Mouse (Mus musculus) monocyte, adult 5-6 weeks (primary cell): ENCODE results near the gene Lin54. TPM values are rescaled to one million over a fixed set of nuclear protein-coding genes. Genes with fewer than 3 reads are reported as not detected.
A peak's percentile ranks its signal among the peaks of the same experiment; 100 is the strongest.

ENCODE experiments used
- ATAC-seq: fragments of 153-309, 156-312 bp; replicated peaks from 2 replicates; pipeline ENCODE4 v1.8.0; 2017; ENCODE audit warnings: mild to moderate bottlenecking; ENCODE audit not compliant: low TSS enrichment, insufficient number of reproducible peaks, severe bottlenecking, poor library complexity, low FRiP score
- total RNA-seq: library from RNA; stranded (forward); fragments of 200-1000, 200-491, 200-594 nt; gene quantifications from 3 replicates; pipeline ENCODE4 v1.2.3, GENCODE M21; 2017

The Lin54 gene
- total RNA-seq, 1 experiment from 2014 or later: 29.8 TPM

DNA sequence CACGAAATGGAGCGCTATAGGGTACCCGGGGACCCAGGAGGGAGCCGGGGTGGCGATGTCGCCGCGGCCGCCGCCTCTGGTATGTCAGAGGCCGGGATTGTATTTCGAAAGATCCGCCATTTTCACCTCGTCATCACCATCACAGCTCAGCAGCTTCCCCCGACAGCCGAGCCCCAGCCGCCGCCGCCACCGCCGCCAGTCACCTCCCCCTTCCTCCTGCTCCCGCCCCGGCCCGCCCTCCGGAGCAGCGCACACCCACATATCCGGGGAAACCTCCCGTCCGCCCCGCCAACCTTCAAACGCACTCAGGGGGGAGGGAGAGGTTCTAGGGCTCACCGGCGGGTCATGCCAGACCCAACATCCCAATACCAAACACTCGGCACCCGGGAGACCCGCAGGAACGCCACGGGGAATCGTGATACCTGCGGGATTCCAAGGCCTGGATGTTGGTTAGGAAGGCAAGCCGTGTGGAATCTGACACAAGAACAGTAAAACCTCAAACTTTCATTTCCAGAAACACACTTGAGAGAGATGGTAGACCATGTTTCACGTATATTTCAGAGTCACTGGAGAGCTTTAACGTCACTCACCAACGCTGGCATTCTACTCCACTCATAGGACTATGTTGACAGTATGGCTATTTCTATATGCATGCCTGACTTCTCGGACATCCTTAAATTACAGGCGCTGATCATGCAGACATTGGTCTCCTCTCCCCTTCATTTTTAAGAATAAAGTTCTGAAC, 1.8 kb downstream of the Lin54 start:
- ATAC-seq: peak; percentile 61

DNA sequence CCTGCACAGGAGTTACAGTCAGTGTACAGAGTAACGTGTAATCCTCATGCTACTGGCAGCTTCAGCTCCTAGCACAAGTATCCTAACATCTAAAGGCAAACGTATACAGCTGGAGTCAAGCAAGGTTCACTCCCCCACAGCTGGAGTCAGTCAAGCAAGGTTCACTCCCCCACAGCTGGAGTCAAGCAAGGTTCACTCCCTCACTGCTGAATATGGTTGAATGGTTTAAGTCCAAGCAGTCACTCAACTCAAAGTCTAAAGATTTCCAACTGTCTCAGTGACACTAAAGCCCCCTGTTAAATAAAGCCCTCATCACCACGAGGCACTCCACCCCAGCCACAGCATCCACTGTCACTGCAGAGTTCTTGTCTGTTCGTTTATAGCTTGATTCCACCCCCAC, 8.7 kb downstream of the Lin54 start:
- ATAC-seq: no peak

DNA sequence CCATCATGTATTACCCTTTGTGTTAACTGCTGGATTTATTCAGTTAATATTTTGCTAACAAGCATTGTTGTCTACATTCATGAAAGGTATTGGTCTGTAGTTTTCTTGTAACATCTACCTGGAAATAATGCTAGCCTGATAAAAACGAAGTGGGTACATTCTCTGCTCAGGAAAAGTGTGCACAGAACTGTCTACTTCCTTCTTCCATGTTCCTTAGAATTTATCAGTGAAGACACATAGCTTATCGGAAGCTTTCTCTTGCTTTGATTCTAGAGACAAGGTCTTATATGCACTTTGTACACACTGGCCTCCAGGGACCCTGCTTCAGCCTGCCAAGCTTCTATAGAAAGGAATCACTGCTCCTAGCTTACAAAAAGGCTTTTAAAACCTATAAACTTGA, 11.1 kb downstream of the Lin54 start:
- no peak for ATAC-seq

DNA sequence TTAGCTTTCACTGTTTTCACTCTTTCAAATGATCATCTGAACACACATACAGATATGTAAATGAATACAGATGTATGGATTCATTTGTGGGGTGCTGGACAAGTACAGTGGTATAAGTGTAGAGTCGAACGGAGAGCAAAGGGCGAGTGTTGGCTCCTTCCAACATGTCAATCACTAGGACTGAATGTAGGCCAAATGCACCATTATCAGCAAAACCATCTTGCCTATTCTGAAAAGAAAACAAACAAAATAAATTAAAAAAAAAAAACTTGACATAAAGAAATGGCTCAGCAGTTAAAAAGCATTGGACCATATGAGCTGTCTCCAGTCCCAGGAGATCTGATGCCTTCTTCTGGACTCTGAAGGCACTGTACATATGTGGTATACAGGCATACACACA, 12.2 kb downstream of the Lin54 start:
- no peak for ATAC-seq

DNA sequence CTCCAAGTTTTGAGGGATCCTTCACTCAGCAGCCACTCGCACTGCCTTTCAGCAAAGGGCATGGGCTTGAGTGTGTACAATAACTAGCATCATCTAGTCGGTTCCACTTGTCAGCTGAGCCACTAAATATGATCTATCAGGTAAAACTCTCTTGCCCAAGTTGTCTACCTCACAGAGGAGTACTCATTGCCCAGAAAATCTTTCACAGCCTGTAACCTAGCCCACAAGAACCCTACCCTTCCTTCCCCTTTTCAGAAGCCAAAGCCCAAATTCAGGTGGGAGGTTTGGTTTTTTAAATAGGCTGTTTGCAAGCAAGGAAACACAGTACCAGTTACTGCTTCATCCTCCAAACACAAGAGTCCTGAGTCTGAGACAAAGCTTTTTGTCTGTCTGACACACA, 13.3 kb downstream of the Lin54 start:
- ATAC-seq: no peak

DNA sequence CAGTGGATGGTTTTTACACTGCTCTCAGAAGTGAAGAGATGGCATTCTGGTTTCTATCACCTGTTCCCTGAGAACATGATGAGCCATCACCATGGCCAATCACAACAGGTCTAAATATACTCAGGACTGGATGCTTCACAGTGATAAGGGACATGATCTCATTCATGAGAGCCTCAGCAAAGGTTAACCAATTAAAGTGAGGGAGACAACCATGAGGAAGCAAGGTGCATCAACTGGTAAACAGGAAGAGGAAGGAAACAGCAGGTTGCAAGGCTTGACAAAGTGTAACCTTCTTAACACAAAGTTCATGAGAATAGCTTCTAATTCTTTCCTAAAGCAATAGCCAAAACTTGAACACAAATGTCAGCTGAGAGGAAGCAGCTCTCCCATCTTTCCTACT, 16.9 kb downstream of the Lin54 start:
- no peak for ATAC-seq

DNA sequence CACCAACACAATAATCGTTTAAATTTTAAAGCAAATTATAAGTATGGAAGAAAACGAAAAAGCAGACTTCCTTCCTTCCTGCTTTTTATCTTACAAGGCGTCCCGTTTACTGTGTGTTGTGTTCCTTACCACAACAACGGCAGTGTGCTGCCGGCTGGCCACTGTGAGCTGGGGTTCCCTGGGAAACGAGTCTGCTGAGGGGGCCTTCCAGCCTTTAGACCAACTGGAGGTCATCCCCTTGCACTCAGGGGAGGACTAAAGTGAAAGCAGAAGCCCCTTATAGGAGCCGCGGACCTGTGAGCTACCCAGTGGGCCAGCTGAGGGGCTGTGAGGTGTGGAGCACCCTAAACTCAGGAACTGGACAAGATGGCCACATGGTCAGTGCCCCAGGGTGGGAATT, 22.8 kb downstream of the Lin54 start:
- no peak for ATAC-seq

DNA sequence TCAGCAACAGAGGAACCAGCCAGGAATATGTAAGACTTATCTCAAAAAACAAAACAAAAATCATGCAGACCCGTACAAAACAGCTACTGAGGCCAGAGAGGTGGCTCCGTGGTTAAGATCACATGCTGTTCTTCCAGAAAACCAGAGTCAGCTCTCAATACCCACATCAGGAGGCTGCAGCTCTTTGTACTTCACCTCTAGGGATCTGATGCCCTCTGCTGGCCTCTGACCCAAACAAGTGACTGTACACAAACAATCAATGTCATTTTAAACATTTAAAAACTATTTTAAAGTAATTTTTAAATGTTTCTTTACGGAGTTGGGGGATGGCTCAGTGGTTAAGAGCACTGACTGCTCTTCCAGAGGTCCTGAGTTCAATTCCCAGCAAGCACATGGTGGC, 24.1 kb downstream of the Lin54 start:
- ATAC-seq: no peak

DNA sequence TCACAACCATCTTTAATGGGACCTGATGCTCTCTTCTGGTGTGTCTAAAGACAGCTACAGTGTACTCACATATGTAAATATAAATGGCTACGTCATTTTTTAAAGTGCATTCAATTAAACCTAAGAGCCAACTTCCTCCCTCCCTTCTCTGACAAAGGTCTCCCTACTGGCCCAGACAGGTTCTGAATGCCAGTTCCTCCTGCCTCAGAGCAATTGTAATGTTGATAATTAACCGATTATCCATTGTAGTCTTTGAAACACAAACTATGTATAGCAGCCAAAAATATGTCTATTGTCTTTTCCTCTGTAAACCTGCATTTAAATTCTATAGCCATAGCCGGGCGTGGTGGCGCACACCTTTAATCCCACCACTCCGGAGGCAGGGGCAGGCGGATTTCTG, 33.1 kb downstream of the Lin54 start:
- no peak for ATAC-seq

DNA sequence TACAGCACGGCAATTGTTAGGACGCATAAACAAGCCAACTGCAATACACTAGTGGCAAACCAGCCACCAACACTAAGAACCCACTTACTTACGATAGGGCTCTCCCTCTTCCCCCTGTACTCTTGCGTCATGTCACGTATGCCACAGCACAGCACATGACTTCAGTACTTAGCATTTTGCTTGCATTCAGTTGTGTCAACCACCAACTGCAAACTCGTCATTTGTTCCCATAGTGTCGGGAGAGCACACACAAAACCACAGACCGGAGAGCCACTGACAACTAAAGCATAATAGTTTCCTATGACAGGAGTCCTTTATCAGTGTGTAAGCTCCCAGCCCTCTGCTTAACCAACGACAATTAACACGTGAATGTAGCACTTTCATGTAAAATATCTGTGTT, 33.8 kb downstream of the Lin54 start:
- peak; percentile 63 for ATAC-seq

DNA sequence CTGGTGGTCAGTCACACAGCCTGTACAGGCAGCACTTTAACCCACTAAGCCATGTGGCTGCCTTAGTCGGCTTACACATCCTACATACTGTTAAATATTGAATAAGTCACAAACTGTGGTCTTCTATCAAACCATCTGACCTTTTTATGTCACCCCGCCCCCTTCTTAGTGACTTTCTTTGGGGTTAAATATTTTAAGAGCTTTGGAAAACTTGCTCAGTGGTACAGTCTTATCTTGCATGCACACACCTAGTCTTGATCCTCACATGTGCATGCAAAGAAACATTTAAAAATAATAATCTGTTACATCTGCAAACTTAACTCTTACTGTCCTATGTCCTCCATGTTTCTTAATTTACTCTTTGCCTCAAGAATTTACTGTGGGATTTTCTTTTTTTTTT, 38.1 kb downstream of the Lin54 start:
- no peak for ATAC-seq

DNA sequence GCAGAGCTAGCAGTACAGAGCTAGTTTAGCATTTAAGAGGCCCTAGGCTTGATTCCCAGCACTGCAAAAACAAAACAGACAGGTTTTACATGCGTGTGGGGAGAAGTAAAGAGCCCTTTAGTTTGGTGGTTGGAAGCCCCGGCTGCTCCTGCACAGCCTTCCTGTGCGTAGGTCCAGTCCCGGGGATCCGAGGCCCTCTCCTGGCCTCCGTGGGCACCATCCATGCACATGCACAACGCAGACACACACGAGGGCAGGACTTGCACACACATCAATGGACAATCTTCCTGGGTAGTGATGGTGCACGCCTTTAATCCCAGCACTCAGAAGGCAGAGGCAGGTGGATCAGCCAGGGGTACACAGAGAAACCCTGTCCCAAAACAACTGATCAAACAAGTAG, 38.9 kb downstream of the Lin54 start:
- no peak for ATAC-seq

DNA sequence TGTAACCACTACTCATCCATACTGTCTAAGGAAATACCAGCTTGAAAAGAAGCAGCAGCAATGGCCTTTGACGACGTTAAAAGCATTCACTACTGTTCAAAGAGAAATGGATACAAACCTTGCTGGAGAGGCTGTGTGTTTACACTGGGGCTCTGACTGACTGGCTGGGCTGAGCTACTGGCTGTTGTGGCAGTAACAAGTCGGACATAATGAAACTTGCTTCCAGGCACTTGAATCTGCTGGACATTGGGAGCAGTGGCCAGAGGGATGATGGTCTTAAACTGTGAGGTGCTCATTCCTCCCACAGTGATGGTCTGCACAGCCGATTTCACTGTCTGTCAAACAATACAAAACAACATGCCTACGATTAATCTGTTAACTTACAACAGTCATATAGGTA, 41.0 kb downstream of the Lin54 start:
- ATAC-seq: no peak

DNA sequence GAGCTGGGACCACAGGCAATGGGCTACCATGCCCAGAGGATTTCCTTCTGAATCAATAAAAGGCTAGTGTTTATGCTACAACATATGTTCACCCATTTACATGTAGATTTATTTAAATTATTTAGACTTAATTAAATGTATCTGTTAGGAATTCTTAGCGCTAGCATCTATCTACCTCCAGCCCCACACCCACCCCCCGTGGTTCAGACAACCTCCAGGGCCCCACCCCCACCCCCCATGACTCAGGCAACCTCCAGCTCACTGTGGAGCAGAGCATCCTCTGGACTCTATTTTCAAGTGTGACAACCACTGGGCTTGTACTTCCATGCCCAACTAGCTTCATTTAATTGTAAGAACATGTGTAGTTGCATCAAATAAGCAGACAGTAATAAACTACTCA, 48.6 kb downstream of the Lin54 start:
- no peak for ATAC-seq

DNA sequence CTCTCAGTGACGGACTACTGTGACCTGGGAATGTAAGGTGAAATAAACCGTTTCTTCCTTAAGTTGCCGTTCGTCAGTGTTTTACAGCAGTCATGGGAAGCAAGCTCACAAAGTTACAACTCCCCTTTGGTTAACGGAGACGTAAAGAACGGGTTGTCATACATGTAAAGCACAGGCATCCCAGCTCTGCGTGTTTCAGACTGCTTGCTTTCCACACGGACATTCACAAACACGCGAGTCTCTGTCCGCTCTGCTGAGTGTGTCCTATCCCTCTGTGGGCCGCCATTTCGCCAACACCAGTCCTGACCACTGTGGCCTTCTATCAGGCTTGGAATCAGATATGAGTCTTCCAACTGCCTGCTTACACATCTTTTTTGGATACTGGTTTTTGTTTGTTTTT, 61.6 kb downstream of the Lin54 start:
- no peak for ATAC-seq

DNA sequence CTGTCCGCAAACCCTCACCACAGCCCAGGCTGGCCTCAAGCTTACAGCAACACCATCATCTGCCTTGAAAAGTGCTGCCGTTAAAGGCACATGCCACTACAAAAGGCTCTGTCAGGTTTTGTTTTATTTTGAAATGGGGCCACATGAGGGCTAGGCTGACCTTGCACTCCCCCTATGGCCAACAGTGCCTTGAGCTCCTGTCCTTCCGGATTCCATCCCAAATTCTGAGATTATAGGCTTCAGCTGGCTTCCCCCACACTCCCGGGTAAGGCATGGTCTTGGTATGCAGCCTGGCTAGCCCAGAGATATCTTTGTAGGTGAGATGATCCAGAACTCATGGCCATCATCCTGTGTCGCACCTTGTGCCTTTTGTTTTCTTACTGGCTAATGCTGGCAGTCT, 62.5 kb downstream of the Lin54 start:
- ATAC-seq: no peak

DNA sequence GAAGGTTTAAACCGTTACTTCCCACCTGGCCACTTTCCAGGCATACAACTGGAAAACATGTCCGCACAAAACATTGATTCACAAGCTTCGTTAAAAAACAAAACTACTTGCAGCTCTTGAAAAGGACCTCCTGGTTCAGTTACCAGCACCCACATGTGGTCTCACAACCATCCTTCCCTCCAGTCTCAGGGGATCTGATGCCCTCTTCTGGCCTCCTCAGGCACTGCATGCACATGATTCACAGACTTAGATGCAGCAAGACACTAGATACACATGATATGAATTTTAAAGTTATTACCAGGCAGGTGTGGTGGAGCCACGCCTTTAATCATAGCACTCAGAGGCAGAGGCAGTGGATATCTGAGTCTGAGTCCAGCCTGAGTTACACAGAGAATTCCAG, 63.4 kb downstream of the Lin54 start:
- ATAC-seq: no peak

DNA sequence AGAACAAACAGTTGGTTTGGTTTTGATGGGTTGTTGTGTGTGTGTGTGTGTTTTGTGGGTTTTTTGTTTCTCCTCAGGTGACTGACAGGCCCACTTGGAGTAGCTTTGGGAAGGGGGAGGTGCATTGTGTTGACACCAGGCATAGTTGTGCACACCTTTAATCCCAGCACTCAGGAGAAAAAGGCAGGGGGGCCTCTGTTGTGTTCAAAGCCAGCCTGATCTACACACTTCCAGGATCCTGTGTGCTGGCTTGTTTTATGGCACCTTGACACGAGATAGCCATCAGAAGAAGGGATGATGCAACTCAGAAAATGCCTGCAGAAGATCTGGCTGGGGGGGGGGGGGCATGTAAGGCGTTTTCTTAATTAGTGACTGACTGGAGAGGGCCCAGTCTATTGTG, 69.5 kb downstream of the Lin54 start:
- ATAC-seq: no peak

DNA sequence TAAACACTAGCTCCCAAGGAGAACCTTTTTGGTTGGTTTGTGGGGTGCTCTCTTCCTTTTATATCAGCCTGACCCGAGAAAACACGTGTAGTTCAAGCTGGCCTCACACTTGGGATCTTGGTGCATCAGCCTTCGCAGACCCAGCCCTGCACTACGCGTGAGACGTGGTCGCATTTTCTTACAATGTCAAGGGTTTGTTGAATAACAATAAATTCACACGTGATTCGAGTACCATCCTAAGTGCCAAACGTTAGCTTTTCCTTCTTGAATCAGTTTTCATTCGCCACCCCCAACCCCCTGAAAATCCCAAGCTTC, 70.4 kb downstream of the Lin54 start:
- no peak for ATAC-seq

DNA sequence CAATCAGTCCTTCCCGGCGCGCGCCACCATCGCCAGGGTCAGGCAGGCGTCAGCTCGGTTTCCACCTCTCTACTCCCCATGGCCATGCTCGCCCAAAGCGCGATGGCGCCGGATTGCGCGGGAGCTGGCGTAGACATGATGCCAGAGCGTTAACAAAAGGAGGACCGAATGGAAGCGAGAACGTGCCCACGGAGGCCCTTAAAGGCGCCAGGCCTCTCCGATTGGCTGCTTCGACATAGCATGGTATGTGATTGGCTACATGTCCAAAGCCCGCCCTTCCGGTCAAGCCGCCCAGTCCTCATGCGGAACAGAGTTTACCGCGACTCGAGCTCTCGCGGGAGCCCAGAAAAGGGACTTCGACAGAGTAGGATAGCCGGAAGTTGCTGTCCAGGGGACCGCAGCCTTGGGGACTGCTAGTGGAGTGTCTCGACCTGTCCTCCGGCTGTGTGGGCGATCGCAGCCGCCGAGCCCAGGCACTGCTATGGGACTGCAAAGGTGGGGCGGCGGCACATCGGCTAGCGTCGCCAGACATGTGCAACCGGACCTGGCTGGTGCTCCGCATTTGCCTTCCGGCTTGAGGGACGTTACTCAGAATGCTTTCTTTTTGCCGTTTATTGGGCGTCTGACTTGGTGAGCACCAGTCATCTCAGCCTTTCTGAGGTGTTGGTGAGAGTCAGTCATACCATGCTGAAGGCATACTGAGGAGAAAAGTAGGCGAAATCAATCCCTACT, 70.9 kb downstream of the Lin54 start:
- peak; percentile 100 for ATAC-seq
